17 mouse cellular contexts compared by ENCODE assay signal in the genomic region with DNA sequence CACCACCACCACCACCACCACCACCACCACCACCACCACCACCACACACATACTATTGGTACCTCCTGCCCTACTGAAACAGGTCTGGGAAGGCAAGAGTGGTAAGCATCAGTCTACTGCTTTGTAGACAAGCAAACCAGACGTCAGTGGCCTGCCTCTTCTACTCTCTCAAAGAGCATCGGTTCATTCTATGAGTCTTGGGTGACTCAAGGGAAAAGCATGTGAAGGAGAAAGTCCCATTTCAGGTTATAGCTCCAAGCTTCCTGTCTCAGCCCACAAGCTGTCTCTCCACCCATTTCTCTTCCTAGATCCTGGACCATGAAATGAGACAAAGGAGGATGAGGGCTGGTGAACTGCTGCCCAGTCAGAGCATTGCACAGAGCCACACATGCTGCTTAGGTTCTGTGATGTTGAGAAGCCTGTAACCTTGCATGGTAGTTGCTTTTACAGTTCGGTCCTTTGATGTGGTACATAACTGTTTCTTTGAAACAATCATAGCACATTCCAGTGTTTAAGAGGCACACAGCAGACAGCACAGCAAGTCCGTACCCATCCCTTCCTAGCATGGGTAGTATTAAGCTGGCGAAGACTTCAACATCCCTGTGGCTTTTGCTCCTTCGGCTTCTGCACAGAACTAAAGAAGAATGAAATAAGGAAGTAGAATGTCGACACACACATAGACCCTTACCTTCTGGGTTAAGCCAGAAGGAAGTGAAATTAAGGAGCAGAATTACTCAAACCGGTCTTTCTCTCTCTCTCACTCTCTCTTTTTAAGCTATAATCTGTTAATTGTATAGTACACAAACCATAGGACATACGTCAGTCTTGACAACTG.
A peak's percentile ranks its signal among the peaks of the same experiment; 100 is the strongest.
DNase-seq lines count a peak whose midpoint lies in the region; ATAC-seq lines count a peak whose summit lies in the region.
"Had no signal": no experiment of that assay in that cellular context is flagged by ENCODE, and none has a peak within 500 bp of the region (broad histone marks: within the 10 kb centered on the region; RNA-seq: fewer than 3 reads in every experiment).

No protein-coding gene starts in this region.

- WGBS in liver, embryonic 11.5 days, result 62% methylated on average over 9 of the region's 9 CpGs

- H3K4me3 ChIP-seq in liver, embryonic 11.5 days (ENCODE audit: low read depth, low read length), result no peak overlapping the region
- H3K4me3 ChIP-seq: heart, embryonic 12.5 days; limb, embryonic 12.5 days; midbrain, embryonic 12.5 days had no signal

- H3K9me3 ChIP-seq in liver, embryonic 11.5 days (ENCODE audit: control insufficient read depth, low read length), result no peaks in the 10 kb centered on the region
- H3K9me3 ChIP-seq: heart, embryonic 12.5 days; limb, embryonic 12.5 days; midbrain, embryonic 12.5 days had no signal

- H3K27me3 ChIP-seq in splenic B cell, adult 2 months (ENCODE audit: control insufficient read depth, insufficient read depth, low read length, poor library complexity, severe bottlenecking), result no peaks in the 10 kb centered on the region
- H3K27me3 ChIP-seq in liver, embryonic 11.5 days (replicated peaks; ENCODE audit: control insufficient read depth, insufficient read depth, low read length), result no peaks in the 10 kb centered on the region
- H3K27me3 ChIP-seq: heart, embryonic 12.5 days; limb, embryonic 12.5 days; midbrain, embryonic 12.5 days had no signal

- no peak overlapping the region for H3K4me2 ChIP-seq in liver, embryonic 11.5 days
- H3K4me2 ChIP-seq: heart, embryonic 12.5 days; limb, embryonic 12.5 days; midbrain, embryonic 12.5 days had no signal

- ATAC-seq in CD4-positive, CD25-positive, alpha-beta regulatory T cell, adult 4 months, result peak; percentile 83
- peak; percentile 94 for ATAC-seq in granulocyte monocyte progenitor cell, adult 5-6 weeks (replicated peaks; ENCODE audit: poor library complexity, severe bottlenecking)
- ATAC-seq in liver, embryonic 11.5 days (replicated peaks; ENCODE audit: low FRiP score), result no peak

- H3K27ac ChIP-seq in liver, embryonic 11.5 days (ENCODE audit: low read depth, low read length), result no peak overlapping the region
- H3K27ac ChIP-seq: limb, embryonic 12.5 days; midbrain, embryonic 12.5 days had no signal

- H3K4me1 ChIP-seq in liver, embryonic 11.5 days (replicated peaks; ENCODE audit: control insufficient read depth, insufficient read depth, low read length), result no peaks in the 10 kb centered on the region
- H3K4me1 ChIP-seq: limb, embryonic 12.5 days; midbrain, embryonic 12.5 days had no signal

- H3K36me3 ChIP-seq in splenic B cell, adult 2 months (ENCODE audit: control insufficient read depth, insufficient read depth, low read length, poor library complexity, severe bottlenecking), result no peaks in the 10 kb centered on the region
- no peaks in the 10 kb centered on the region for H3K36me3 ChIP-seq in liver, embryonic 11.5 days (ENCODE audit: control insufficient read depth, insufficient read depth, low read length)
- H3K36me3 ChIP-seq: heart, embryonic 12.5 days; limb, embryonic 12.5 days; midbrain, embryonic 12.5 days had no signal

- H3K9ac ChIP-seq in liver, embryonic 11.5 days (ENCODE audit: low read depth, low read length), result no peak overlapping the region
- H3K9ac ChIP-seq: heart, embryonic 12.5 days; limb, embryonic 12.5 days; midbrain, embryonic 12.5 days had no signal

- DNase-seq in 3134 (ENCODE audit: extremely low read depth, insufficient read length, low spot score), result peak; percentile 11
- DNase-seq in splenic B cell, adult 2 months (ENCODE audit: low read depth, low spot score), result peak; percentile 53
- no peak for DNase-seq in Muller cell, postnatal 12 days (ENCODE audit: inconsistent ontology term)
- no peak for DNase-seq in liver
- DNase-seq in urinary bladder, postnatal 10 days (ENCODE audit: low spot score), result no peak
- no peak for DNase-seq in liver, embryonic 11.5 days (ENCODE audit: low spot score)
- DNase-seq: adrenal gland, adult 8-10 months; cerebellum, adult 18-20 months; gastrocnemius, postnatal 14 days; heart, postnatal 36 days; kidney, adult 9 months; right cerebral cortex, postnatal 25 days had no signal

Comparison
In these comparisons a context has a peak if more than half of its experiments do, and no peak if none do; other contexts are left out.
1. DNase-seq: peak in 3134 (single experiment) and splenic B cell, adult 2 months (single experiment); none in Muller cell, postnatal 12 days (single experiment), liver (single experiment), urinary bladder, postnatal 10 days (single experiment) and liver, embryonic 11.5 days (single experiment).